Mouse (Mus musculus) adrenal gland, postnatal 25 days (tissue): ENCODE results near the gene Exoc3l2. TPM values are rescaled to one million over a fixed set of nuclear protein-coding genes. Genes with fewer than 3 reads are reported as not detected.
A peak's percentile ranks its signal among the peaks of the same experiment; 100 is the strongest.

Experiments used
- DNase-seq: peaks from one replicate; pipeline ENCODE4 v3.0.0; 2021; ENCODE audit warnings: mixed read lengths
- long read RNA-seq: library from polyadenylated mRNA; stranded (forward); transcript quantifications from one replicate; pipeline ENCODE4 v2.0.0, GENCODE M21; 2021
- total RNA-seq: library from RNA; stranded (reverse); gene quantifications from 2 replicates; pipeline ENCODE4 v1.2.3, GENCODE M21; 2021

Exoc3l2 gene
- 31.9 and 38.0 TPM in 2 replicates for total RNA-seq
- long read RNA-seq, partial matches to known transcripts, result 11 of 60 reads
- long read RNA-seq, other reads (novel, unspliced or antisense), result 49 of 60 reads

DNA sequence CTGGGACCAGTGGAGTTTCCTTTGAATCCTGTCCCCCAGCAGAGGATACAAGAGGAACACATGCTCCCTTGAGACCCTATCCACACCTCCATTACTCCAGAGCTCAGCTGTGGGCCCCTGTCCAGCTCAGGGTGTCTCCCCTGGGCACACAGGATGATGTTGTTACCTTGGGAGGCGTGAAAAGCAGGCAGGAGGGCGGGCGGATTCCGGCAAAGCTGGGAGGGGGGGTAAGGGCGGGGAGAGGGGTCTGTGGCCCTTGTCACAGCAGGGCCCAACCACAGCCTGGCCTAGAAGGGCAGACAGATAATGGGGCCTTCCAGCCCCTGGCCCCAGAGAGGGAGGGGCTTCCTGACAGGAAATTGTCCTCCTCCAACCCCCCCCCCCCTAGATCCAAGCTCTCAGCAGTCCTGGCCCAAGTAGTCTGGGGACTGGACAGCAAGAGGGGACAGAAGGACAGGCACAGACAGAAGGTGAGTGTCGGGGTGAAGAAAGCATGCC is at the start of gene Exoc3l2:
Gene Exoc3l2 (plus strand): TSS at position 448 of the 498 bp plus-strand sequence.
- DNase-seq, result peak; percentile 31

DNA sequence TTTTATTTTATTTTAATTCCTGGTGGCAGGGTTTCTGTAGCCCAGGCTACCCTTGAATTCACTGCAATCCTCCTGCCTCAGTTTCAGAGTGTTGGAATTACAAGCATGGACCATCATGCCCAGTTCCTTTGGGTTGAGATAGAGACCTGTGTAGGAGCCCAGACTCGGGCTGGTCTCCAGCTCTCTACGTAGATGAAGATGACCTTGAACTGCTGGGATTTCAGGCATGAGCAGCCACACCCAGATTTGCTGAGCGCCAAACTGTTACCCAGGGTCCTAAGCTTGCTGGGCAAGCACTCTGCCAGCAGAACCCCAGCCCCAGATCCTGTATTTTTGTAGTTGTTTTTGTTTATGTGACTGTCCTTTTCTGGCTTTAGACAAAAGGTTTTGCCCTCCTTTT is 49.6 kb upstream of the Exoc3l2 start:
- DNase-seq, result no peak

DNA sequence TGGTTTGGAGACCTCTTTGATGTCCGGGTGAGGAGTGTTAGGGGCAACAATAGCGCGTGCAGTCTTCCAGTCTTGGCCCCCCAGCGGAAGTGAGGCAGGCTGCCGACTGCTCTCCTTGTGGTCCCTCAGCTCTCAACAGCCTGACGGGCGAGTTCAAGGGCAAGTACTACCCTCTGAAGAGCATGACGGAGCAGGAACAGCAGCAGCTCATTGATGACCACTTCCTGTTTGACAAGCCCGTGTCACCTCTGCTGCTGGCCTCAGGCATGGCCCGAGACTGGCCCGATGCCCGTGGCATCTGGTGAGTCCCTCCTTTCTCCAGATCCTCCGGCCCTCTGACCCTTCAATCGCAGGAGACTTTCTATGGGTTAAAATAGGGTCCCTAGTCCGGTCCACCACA is 46.5 kb upstream of the Exoc3l2 start:
- no peak for DNase-seq

DNA sequence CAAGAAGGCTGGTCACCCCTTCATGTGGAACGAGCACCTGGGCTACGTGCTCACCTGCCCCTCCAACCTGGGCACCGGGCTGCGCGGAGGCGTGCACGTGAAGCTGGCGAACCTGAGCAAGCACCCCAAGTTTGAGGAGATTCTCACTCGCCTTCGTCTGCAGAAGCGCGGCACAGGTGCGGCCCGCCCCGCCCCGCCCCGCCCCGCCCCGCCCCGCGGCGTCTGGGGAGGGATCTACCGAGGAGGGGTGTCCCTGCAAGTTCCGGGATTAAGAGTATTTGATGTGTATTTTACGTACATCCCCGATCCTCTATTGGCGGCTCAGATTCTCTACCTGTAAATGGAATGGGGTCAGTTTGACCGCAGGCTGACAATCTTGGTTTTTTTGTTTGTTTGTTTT is 43.0 kb upstream of the Exoc3l2 start:
- DNase-seq, result no peak

DNA sequence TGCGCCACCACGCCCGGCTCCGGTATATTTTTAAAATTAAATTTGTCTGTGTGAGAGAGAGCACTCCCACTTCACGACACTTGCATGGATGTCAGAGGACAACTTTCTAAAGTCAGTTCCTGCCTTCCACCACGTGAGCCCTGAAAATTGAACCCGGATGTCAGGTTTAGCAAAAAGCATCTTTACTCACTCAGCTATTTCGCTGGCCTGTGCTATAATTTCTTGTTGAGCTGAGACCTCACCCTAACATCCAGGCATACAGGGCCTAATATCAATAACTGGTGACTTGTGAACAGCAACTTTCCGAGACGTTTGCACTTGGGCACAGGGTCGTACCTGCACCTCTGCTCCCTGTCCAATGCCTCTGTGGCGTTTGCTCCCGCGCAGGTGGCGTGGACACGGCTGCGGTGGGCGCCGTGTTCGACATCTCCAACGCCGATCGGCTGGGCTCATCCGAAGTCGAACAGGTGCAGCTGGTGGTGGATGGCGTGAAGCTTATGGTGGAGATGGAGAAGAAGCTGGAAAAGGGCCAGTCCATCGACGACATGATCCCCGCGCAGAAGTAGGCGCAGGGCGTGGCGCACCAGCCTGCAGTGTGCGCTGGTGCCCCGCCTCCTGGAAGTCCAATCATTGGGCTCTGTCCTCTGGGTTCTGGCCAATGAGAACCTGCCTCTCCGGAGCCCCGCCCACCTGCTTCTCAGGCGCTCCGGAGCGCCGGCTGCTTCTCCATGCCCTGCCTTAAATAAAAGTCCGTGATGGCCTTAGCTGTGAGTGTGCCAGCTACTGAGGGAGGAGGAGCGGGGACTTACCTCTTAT is 42.1 kb upstream of the Exoc3l2 start:
- DNase-seq, result peak; percentile 89

DNA sequence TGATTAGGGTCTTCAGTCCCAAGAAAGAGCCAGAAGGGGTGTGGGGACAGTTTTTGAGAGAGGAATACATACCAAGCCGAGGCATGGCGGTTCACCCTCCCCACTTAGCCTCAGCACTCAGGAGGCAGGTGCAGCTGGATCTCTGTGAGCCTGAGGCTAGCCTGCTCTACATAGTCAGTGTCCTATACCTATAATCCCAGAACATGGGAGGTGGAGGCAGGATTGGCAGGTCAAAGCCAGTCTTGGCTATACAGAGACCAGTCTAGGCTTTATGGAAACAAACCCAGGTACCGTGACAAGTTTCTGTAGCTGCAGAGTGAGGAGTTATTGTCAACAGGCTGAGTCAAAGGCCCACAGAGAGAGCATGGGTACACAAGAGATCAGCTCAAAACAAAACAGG is 40.0 kb upstream of the Exoc3l2 start:
- no peak for DNase-seq

DNA sequence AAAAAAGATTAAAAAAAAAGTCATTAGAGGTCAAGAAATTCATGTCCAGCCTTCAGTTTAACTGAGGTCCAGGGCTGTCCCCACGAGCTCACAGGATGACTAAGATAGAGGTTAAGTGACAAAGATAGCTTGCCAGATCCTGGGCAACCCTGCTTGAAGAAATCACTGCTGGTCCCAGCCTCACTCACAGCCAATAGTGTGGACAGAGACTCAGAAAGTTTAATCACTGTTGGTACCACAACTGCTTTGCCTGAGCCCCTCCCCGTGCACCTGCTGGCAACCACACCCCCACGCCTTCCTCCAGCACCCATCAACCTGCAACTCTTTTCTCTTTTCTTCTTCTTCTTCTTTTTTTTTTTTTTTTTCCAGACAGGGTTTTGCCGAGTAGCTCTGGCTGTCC is 39.1 kb upstream of the Exoc3l2 start:
- no peak for DNase-seq

DNA sequence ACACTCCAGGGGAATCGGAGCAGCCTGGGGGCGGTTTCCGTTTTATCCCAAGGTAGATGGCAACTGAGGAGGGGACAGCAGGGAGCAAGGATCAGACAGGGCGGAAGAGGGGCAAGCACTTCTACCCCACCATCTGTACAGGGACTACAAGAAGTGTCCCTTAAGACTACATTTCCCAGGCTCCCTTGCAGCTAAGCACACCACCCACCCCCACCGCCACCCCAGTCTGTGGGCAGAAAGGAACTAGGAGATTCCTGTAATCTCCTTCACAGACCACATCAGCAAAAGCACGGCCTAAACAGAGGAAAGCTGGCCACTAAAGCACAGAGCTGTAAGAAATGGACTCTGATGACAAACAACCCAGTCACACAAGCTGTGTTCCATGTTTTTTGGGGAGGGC is 36.8 kb upstream of the Exoc3l2 start:
- no peak for DNase-seq

DNA sequence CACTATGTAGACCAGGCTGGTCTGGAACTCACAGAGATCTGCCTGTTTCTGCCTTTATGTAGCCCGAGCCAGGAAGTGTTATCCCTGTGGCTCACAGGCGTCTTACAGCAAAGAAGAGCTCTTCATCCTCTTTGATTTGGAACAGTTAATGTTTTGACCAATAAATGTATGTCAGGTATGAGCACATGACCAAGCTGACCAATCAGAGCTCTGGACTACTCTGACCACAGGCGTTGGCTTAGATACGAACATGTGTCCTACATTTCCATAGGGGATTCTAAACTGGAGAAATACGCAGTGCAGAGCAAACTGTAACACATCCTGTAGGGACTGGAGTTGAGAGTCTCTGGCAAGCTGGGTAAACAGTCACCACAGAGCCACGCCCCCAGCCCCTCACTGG is 36.2 kb upstream of the Exoc3l2 start:
- no peak for DNase-seq

DNA sequence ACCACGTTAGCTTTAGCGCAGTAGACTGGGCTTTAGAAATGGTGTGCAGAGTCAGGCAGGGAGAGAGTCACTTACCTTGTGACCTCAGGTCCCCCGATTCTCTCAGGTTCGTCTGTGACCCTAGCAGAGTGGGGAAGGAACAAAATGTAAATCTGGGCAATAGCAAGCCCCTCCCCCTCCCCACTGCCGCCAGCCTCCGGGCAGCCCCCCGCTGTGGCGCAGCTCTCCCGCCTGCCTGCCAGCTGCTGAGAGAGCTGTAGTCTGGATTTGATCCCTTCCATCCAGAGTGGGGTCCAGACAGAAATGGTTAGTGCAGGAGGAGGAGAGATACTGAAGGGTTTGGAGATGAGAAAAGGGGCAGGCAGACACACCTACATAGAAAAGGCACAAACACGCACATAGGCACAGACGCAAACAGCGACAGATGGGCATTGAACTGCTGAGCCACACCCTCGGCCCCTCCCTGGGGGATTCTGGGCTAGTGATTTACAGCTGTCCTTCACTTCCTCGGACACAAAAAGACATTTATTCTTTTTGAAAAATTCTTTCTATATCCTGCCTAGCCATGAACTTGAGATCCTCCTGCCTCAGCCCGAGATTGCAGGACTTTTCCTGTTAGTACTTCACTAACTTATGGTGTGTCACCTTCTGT is 35.0 kb upstream of the Exoc3l2 start:
- no peak for DNase-seq

DNA sequence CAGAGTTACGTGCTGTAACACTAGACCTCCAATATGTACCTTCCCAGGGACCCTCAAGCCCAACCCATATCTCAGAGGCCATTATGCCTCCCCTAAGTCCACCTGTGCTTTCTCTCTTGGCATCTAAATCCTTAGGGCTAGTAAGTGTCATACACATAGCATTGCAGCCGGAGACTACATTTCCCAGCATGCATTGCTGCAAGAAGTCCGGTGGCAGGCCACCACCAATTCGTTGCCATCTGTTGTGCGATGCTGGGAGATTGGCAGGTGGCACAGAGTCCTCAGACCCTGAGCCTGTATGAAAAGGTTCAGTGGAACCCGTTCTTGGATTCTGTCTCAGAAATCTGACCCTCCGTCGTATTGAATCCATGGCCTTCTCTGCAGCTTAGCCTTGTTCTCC is 33.4 kb upstream of the Exoc3l2 start:
- DNase-seq, result no peak

DNA sequence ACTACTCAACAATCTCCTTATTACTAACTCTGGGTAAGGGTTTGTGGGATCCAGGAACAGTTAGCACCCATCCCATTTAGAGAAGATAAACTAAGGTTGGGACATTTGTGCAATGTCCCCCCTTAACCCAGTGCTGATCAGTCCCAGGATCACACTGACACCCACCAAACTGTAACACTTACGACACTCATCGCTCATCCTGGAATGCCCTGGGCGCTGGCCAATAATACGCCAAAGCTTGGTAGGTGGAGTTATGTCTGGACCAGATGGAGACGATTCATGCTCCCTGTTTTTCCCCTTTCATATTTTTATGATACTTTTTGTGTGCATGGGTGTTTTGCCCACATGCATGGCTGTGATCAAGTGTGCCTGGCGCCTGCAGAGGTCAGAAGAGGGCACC is 32.7 kb upstream of the Exoc3l2 start:
- no peak for DNase-seq

DNA sequence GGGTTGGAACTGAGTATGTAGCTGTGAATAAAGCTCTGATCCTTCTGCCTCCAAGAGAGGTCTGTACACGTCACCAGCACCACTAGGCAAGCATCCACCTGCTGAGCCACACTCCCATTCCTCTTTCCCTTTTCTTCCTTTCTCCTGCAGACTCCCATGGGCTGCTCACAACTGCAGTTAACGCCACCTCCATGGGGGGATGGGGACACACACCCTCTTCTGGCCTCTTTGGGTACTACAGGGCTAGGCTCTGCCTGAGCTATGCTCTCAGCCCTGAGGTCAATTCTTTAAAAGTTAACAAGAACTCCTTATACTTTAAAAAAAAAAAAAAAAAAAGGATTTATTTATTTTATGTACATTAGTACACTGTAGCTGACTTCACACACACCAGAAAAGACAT is 30.7 kb upstream of the Exoc3l2 start:
- DNase-seq, result no peak

DNA sequence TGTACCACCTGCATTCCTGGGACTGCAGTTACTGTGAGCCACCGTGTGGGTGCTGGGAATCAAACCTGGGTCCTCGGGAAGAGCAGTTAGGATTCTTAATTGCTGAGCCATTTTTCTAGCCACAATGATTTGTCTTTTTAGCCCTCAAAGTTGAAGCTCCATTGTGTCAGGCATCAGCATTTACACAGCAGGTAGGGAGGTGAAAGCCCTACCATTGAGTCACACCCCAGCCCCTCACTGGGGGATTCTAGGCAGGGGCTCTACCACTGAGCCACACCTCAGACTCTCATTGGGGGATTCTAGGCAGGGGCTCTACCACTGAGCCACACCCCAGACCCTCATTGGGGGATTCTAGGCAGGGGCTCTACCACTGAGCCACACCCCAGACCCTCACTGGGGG is 26.9 kb upstream of the Exoc3l2 start:
- DNase-seq, result no peak

DNA sequence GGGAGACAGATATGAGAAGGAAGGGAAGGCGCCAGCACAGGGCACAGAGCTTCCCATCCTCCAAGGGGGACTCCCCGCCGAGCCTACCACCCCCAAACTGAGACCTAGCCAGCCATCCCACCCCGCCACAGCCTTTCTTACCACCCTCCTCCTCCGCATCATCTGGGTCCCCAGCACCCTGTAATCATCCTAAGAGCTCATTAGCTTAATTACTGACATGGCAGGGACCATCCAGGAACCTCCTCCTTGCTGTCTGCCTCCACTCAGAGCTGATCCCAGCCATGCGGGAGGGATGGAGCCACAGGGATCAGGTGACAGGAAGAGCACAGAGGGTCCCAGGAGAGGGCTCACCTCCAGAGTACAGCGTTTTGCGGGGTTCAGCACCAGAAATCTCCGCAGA is 26.1 kb upstream of the Exoc3l2 start:
- DNase-seq, result no peak

DNA sequence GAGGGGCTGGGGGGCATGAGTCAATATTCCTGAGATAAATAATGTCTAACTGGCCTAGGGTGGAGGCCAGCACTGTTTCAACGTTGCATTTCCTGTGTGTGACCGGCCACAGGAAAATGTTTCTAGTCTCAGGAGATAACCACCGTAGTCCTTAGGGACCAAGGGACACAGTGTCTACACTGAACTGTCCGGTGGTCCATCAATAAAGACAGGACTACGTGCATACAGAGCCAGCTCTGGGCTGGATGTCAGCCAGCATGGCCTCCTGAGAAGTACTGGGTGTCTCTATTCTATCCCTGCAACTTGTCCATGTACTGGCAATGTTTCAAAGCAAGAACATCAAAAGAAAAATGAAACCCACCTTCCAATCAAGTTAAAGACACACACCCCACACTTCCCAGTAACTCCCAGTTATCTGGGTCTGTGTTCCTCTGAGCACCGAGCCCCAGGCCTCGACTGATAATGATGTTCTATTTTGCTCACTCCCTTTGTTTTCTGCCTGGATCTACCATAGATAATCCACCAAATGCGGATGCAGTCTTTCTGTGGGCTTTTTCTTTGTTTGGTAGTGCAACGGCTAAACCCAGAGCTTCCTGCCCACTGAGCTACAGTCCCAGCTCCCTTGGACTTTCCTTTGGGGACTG is 21.6 kb upstream of the Exoc3l2 start:
- no peak for DNase-seq

DNA sequence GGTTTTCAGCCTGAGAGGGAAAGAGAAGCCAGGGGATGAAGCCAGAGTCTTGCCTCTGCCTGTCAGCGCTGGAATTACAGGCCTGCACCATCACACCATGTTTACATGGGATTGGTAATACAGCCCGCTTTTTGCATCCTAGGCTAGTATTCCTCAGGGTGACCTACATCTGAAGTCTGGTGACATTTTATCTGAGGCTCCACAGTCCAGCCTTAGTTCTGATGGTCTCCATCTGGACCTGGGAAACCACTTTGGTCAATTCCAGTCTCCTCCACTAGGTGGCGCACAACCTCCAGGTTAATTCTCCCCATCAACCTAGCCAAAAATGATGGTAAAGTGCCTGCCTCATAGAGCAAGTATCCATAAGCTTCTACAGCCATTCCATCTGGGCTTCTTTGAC is 19.8 kb upstream of the Exoc3l2 start:
- peak; percentile 86 for DNase-seq

DNA sequence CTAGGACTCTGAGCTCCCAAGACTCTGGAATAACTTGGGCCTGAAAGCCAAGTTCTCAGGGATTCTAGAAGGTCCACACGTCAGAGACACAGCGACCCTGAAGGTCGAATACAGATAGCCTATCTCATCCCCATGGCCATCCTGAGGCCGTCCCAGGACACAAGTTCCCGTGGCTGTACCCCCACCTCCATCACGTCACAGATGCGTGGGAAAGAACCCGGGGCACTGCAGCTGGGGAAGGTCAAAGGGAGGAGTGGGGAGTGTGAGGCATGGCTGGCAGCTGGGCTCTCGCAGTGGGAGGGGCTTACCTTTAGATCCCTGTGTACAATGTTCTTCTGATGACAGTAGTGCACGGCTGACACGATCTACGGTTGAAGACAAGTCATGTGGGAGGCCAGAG is 18.3 kb upstream of the Exoc3l2 start:
- no peak for DNase-seq

DNA sequence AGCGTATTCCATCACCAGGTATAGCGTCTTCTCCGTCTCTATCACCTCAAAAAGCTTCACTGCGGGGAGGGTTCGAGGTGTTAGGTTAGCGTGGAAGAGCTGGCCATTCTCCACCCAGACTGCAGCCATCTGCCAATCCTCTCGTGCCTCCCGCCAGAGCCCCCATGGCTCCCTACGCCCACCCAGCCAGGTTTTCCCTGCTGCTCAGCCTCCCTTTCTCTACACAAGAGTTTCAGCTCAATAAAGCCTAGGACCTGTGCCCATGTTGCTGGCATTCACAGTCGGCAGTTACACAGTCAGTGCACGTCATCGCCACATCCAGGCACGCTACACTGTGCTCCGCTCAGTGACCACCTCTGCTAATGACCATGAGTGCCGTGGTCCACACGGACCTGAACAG is 15.4 kb upstream of the Exoc3l2 start:
- no peak for DNase-seq

DNA sequence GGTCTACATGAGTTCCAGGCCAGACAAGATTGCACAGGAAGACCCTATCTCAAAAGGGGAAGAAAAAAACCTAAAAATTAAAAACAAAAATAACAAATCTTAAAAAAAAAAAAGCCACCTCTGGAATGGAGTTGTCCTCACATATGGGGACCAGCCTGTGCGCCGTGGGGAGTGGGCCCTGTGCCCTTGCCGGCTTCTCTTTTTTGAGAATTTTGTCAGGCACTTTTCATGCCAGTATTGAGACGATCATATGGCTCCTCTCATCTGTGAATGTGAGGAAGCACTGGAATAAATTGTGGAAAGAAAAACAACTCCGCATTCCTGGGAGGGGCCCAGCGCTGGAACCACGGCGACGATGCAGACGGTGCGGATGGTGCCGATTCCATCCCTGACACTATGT is 14.0 kb upstream of the Exoc3l2 start:
- no peak for DNase-seq

DNA sequence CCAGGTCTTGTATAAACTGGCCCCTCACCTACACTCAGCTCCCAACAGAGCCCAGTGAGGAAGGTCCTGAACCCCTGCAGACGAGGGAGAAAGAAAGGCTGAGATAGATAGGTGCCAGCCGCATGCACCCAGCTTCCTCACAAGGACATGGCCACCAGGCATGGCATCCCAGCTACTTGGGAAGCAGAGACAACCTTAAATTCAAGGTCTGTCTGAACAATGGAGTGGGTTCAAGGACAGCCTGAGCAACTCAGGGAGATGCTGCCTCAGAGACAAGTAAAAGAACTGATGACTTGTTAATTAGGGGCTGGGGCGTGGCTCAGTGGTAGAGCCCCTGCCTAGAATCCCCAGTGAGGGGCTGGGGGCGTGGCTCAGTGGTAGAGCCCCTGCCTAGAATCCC is 7.9 kb upstream of the Exoc3l2 start:
- no peak for DNase-seq

DNA sequence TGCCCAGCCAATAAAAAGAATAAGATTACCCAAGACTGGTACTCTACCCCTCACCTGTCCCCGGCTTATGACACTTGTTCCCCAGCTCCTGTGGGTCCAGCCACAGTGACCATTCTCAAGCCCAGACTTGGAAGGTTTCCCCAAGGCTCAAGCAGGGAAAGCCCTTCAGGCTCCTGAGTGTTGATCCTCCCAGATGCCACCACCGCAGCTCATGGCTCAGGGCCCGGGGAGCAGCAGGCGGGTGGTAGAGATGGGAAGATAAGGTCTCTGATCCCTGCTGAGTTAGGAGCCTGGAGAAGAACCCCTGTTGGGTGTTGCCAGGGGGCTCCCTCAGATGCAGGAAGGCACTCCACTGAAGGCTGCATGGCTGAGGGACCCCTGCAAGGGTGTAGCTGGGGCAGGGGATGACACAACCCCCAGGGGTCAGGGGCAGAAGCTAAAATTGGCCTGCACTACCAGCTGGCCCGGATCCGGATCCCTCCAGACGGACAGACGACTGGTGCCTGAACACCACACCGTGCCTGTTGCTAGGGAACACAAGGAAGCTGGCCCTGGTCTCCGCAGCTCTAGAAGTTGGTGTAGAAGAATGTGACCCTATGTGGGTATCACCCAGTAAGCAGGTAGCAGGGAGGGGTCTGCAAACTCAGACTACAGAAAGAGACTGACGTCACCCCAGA is 7.2 kb upstream of the Exoc3l2 start:
- peak; percentile 42 for DNase-seq

DNA sequence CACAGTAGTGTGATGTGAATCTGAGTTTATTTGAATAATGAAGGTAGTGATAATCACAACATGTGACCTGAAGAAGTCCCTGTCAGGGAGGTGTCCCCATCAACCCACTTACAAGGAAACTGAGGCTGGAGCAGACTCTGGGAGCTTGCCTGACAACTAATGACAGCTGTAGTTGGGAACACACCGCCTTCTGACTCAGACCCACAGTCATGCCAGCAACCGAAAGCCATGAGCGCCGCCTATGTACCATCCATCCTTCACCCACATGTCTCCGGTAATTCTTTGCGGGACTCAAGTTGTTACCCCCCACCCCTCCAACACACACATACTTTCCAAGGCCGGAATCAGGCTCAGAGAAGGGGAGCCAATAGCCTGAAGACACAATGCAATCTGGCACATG is 6.5 kb upstream of the Exoc3l2 start:
- DNase-seq, result no peak
